Mouse (Mus musculus): ENCODE measurements around the gene Gsto1. TPM values are rescaled to one million over a fixed set of nuclear protein-coding genes. Genes with fewer than 3 reads are reported as not detected.

Gene Gsto1
- total and polyA plus RNA-seq, 3 experiments, result 143 to 461 (median 190) TPM

DNA sequence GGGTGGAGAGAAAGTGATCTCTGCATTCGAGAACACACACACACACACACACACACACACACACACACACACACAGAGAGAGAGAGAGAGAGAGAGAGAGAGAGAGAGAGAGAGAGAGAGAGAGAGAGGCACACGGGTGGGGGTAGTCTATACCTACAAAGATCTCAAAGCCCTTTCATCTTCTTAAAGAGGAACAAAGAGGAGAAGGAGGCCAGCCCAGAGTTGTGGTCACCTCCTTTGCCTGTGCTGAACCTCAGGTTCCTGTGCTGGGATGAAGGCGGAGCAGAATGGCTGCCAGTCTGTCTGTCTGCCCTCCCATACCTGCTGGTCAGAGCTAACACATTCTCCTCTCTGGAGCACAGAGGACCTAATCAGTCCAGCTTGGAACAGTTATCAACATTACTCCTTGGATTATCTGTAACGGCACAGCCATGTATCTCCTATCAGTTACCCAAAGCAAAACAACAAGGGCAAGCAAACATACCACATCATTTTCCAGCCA, 55.4 kb downstream of the Gsto1 start:
- H3K27ac ChIP-seq (ENCODE audit: control insufficient read depth, low read depth, low read length), result peak overlapping the region; percentile 67
- peaks cover 21 to 48% of the 10 kb centered on the region in 2 experiments for H3K4me1 ChIP-seq (ENCODE audit: control insufficient read depth in 1 of 2, insufficient read depth in 2 of 2, low read length in 2 of 2)
- peak overlapping the region; percentile 5 for H3K9ac ChIP-seq (ENCODE audit: control insufficient read depth, low read depth, low read length, poor library complexity, severe bottlenecking)
- no peak overlapping the region; a peak in 1 of 4 replicates for H3K4me3 ChIP-seq (ENCODE audit: control insufficient read depth in 1 of 2, insufficient read depth in 1 of 2, low read depth in 2 of 2, low read length in 2 of 2)
- peaks cover 34% of the 10 kb centered on the region for H3K79me2 ChIP-seq (ENCODE audit: control insufficient read depth, insufficient read depth, low read length, poor library complexity)
- H3K36me3 ChIP-seq (ENCODE audit: control insufficient read depth in 1 of 2, insufficient read depth in 2 of 2, low read length in 2 of 2), result peaks cover 0 to 37% of the 10 kb centered on the region in 2 experiments; a peak in 3 of 4 replicates
- no peaks in the 10 kb centered on the region for H3K9me3 ChIP-seq (replicated peaks; ENCODE audit: insufficient read depth, low read length)
- no peaks in the 10 kb centered on the region for H3K27me3 ChIP-seq (ENCODE audit: control insufficient read depth in 1 of 2, insufficient read depth in 2 of 2, low read length in 2 of 2)
- TF ChIP-seq MAX (IDR thresholded peaks at IDR 0.05; ENCODE audit: low read length) (0 out of 2 replicates have a peak, but pooled peaks have one; percentile 23), SMC3 (IDR thresholded peaks at IDR 0.05; ENCODE audit: low read depth, low read length) (no peak), MXI1 (IDR thresholded peaks at IDR 0.05; ENCODE audit: low read depth, low read length) (peak; percentile 63; the same call in 1 of the 2 replicates), HCFC1 (IDR thresholded peaks at IDR 0.05; ENCODE audit: low read depth, low read length) (peak; percentile 13; the same call in 1 of the 2 replicates), EP300 (IDR thresholded peaks at IDR 0.05; ENCODE audit: low read depth in 1 of 2, low read length in 2 of 2) (peak in 1 of 2 experiments; percentile 79; a peak in 3 of 4 replicates), MYB (IDR thresholded peaks at IDR 0.05; ENCODE audit: low read depth, low read length) (peak; percentile 42; the same call in 1 of the 2 replicates), JUND (IDR thresholded peaks at IDR 0.05; ENCODE audit: low read depth, low read length) (peak; percentile 94), USF1 (IDR thresholded peaks at IDR 0.05; ENCODE audit: low read depth, low read length) (0 out of 2 replicates have a peak, but pooled peaks have one; percentile 8), GATA1 (IDR thresholded peaks at IDR 0.05; ENCODE audit: low read depth, low read length) (peak; percentile 85), SIN3A (IDR thresholded peaks at IDR 0.05; ENCODE audit: low read length) (no peak), TCF12 (IDR thresholded peaks at IDR 0.05; ENCODE audit: low read depth, low read length) (peak; percentile 38; the same call in 1 of the 2 replicates), ZNF384 (IDR thresholded peaks at IDR 0.05; ENCODE audit: low read depth, low read length) (no peak)
- DNase-seq (ENCODE audit: low read depth, low spot score), result peak; percentile 86

DNA sequence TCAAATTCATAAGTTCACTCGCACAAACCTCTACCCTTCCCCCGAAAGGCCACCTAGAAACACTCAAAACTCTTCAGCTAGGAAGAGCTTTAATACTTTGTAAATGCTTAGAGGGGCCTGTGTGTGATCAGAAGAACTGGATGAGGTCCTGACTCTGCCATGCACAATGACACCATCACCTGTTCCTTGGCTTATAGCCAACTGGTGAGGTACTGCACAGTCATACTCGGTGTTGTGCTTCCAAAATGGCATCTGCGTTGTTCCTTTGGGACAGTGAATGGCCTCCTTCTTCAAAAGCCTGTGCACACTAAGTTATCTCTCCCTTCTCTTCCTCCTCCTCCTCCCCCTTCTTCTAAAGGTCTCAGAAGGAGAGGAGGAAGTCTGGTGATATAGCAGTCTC, 56.0 kb downstream of the Gsto1 start:
- TF ChIP-seq ZC3H11A (IDR thresholded peaks at IDR 0.05; ENCODE audit: low read depth, low read length) (no peak), ETS1 (IDR thresholded peaks at IDR 0.05; ENCODE audit: low read depth, low read length) (0 out of 2 replicates have a peak, but pooled peaks have one; percentile 5)
- H3K79me2 ChIP-seq (ENCODE audit: control insufficient read depth, insufficient read depth, low read length, poor library complexity), result peaks cover 33% of the 10 kb centered on the region
- DNase-seq (ENCODE audit: low read depth, low spot score), result no peak
- H3K9me3 ChIP-seq (replicated peaks; ENCODE audit: insufficient read depth, low read length), result no peaks in the 10 kb centered on the region
- H3K27ac ChIP-seq (ENCODE audit: control insufficient read depth, low read depth, low read length), result peak overlapping the region; percentile 67
- no peak overlapping the region; the same call in 1 of the 2 replicates for H3K9ac ChIP-seq (ENCODE audit: control insufficient read depth, low read depth, low read length, poor library complexity, severe bottlenecking)
- H3K27me3 ChIP-seq (ENCODE audit: control insufficient read depth in 1 of 2, insufficient read depth in 2 of 2, low read length in 2 of 2), result no peaks in the 10 kb centered on the region
- peaks cover 0 to 32% of the 10 kb centered on the region in 2 experiments; a peak in 3 of 4 replicates for H3K36me3 ChIP-seq (ENCODE audit: control insufficient read depth in 1 of 2, insufficient read depth in 2 of 2, low read length in 2 of 2)
- peaks cover 19 to 43% of the 10 kb centered on the region in 2 experiments for H3K4me1 ChIP-seq (ENCODE audit: control insufficient read depth in 1 of 2, insufficient read depth in 2 of 2, low read length in 2 of 2)
- H3K4me3 ChIP-seq (ENCODE audit: control insufficient read depth in 1 of 2, insufficient read depth in 1 of 2, low read depth in 2 of 2, low read length in 2 of 2), result no peak overlapping the region

DNA sequence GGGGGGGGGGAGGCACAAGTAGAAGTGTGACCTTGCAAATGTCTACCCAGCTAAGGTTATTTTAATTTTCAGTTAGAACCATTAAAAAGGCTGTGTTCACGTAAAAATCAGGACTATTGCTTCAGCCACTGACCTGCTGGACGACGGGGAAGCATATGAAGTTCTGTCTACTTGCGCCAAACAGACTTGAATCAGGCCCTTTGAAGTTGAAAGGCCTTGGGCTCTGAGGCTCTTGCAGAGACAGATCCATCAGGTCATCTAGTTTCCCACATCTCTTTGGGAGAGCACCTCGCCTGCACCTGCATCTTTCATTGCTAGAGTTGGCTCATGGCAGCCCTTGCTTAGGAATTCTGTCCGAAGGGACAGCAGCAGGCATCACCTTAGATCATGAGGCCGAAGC, 58.6 kb downstream of the Gsto1 start:
- H3K4me1 ChIP-seq (ENCODE audit: control insufficient read depth in 1 of 2, insufficient read depth in 2 of 2, low read length in 2 of 2), result peaks cover 13 to 42% of the 10 kb centered on the region in 2 experiments
- no peak for TF ChIP-seq MYB (IDR thresholded peaks at IDR 0.05; ENCODE audit: low read depth, low read length)
- no peak for TF ChIP-seq GABPA (IDR thresholded peaks at IDR 0.05; ENCODE audit: low read depth, low read length)
- no peak for TF ChIP-seq ZNF384 (IDR thresholded peaks at IDR 0.05; ENCODE audit: low read depth, low read length)
- TF ChIP-seq KAT2A (conservative IDR thresholded peaks at IDR 0.05; ENCODE audit: low read depth, low read length), result no peak
- no peak for TF ChIP-seq RCOR1 (IDR thresholded peaks at IDR 0.05; ENCODE audit: low read depth, low read length)
- no peak for TF ChIP-seq ETS1 (IDR thresholded peaks at IDR 0.05; ENCODE audit: low read depth, low read length)
- no peak for TF ChIP-seq MYC (IDR thresholded peaks at IDR 0.05; ENCODE audit: low read depth, low read length)
- no peak for TF ChIP-seq POLR2AphosphoS5 (IDR thresholded peaks at IDR 0.05; ENCODE audit: borderline replicate concordance, low read depth, low read length)
- TF ChIP-seq ZMIZ1 (IDR thresholded peaks at IDR 0.05; ENCODE audit: low read depth, low read length), result no peak
- TF ChIP-seq POLR2A (IDR thresholded peaks at IDR 0.05; ENCODE audit: control insufficient read depth in 1 of 2, insufficient read depth in 1 of 2, low read depth in 1 of 2, low read length in 2 of 2, poor library complexity in 1 of 2), result no peak
- TF ChIP-seq MEF2A (IDR thresholded peaks at IDR 0.05; ENCODE audit: extremely low read depth, insufficient replicate concordance, low read depth, low read length, poor library complexity, severe bottlenecking), result no peak
- no peak for TF ChIP-seq USF1 (IDR thresholded peaks at IDR 0.05; ENCODE audit: low read depth, low read length)
- no peak overlapping the region for H3K4me3 ChIP-seq (ENCODE audit: control insufficient read depth in 1 of 2, insufficient read depth in 1 of 2, low read depth in 2 of 2, low read length in 2 of 2)
- H3K36me3 ChIP-seq (ENCODE audit: control insufficient read depth in 1 of 2, insufficient read depth in 2 of 2, low read length in 2 of 2), result peaks cover 0 to 27% of the 10 kb centered on the region in 2 experiments; a peak in 3 of 4 replicates
- no peaks in the 10 kb centered on the region for H3K9me3 ChIP-seq (replicated peaks; ENCODE audit: insufficient read depth, low read length)
- DNase-seq (ENCODE audit: low read depth, low spot score), result no peak
- H3K79me2 ChIP-seq (ENCODE audit: control insufficient read depth, insufficient read depth, low read length, poor library complexity), result peaks cover 39% of the 10 kb centered on the region
- no peaks in the 10 kb centered on the region for H3K27me3 ChIP-seq (ENCODE audit: control insufficient read depth in 1 of 2, insufficient read depth in 2 of 2, low read length in 2 of 2)
- H3K27ac ChIP-seq (ENCODE audit: control insufficient read depth, low read depth, low read length), result no peak overlapping the region
- H3K9ac ChIP-seq (ENCODE audit: control insufficient read depth, low read depth, low read length, poor library complexity, severe bottlenecking), result no peak overlapping the region
